Mouse (Mus musculus): ENCODE results near the gene Cachd1.

The Cachd1 gene

GRCm38 (mm10) chr4:100790176-100790575, 13.7 kb downstream of the Cachd1 start:
- DNase-seq (ENCODE audit: low spot score): no peak

GRCm38 (mm10) chr4:100793147-100793546, 16.7 kb downstream of the Cachd1 start:
- DNase-seq (ENCODE audit: low spot score): no peak

- DNase-seq (ENCODE audit: low spot score): no peak
Observed at GRCm38 (mm10) chr4:100795523-100795922, 19.0 kb downstream of the Cachd1 start.

- no peak for DNase-seq (ENCODE audit: low spot score)
Observed at GRCm38 (mm10) chr4:100800730-100801442, 24.4 kb downstream of the Cachd1 start.

- no peak for DNase-seq (ENCODE audit: low spot score)
Observed at GRCm38 (mm10) chr4:100801443-100801786, 24.9 kb downstream of the Cachd1 start.

GRCm38 (mm10) chr4:100811057-100811695, 34.7 kb downstream of the Cachd1 start:
- DNase-seq (ENCODE audit: low spot score): no peak

GRCm38 (mm10) chr4:100811802-100812510, 35.5 kb downstream of the Cachd1 start:
- no peak for DNase-seq (ENCODE audit: low spot score)

GRCm38 (mm10) chr4:100813767-100814461, 37.4 kb downstream of the Cachd1 start:
- no peak for DNase-seq (ENCODE audit: low spot score)

- DNase-seq (ENCODE audit: low spot score): no peak
Observed at GRCm38 (mm10) chr4:100819238-100819637, 42.8 kb downstream of the Cachd1 start.

- DNase-seq (ENCODE audit: low spot score): no peak
Observed at GRCm38 (mm10) chr4:100822526-100822925, 46.1 kb downstream of the Cachd1 start.

- no peak for DNase-seq (ENCODE audit: low spot score)
Observed at GRCm38 (mm10) chr4:100827374-100827773, 50.9 kb downstream of the Cachd1 start.

- no peak for DNase-seq (ENCODE audit: low spot score)
Observed at GRCm38 (mm10) chr4:100828737-100829136, 52.3 kb downstream of the Cachd1 start.

GRCm38 (mm10) chr4:100837205-100837604, 60.7 kb downstream of the Cachd1 start:
- DNase-seq (ENCODE audit: low spot score): no peak

- DNase-seq (ENCODE audit: low spot score): no peak
Observed at GRCm38 (mm10) chr4:100842629-100843028, 66.2 kb downstream of the Cachd1 start.

- no peak for DNase-seq (ENCODE audit: low spot score)
Observed at GRCm38 (mm10) chr4:100843119-100843518, 66.6 kb downstream of the Cachd1 start.

GRCm38 (mm10) chr4:100850846-100851495, 74.5 kb downstream of the Cachd1 start:
- DNase-seq (ENCODE audit: low spot score): no peak

GRCm38 (mm10) chr4:100852448-100852847, 76.0 kb downstream of the Cachd1 start:
- DNase-seq (ENCODE audit: low spot score): no peak

GRCm38 (mm10) chr4:100853426-100853825, 77.0 kb downstream of the Cachd1 start:
- no peak for DNase-seq (ENCODE audit: low spot score)

GRCm38 (mm10) chr4:100855373-100855772, 78.9 kb downstream of the Cachd1 start:
- DNase-seq (ENCODE audit: low spot score): no peak

- DNase-seq (ENCODE audit: low spot score): no peak
Observed at GRCm38 (mm10) chr4:100857411-100857869, 81.0 kb downstream of the Cachd1 start.

- peak; percentile 25 for DNase-seq (ENCODE audit: low spot score)
Observed at GRCm38 (mm10) chr4:100863861-100864428, 87.5 kb downstream of the Cachd1 start.

- DNase-seq (ENCODE audit: low spot score): no peak
Observed at GRCm38 (mm10) chr4:100865423-100865822, 88.9 kb downstream of the Cachd1 start.
